In the genomic region with DNA sequence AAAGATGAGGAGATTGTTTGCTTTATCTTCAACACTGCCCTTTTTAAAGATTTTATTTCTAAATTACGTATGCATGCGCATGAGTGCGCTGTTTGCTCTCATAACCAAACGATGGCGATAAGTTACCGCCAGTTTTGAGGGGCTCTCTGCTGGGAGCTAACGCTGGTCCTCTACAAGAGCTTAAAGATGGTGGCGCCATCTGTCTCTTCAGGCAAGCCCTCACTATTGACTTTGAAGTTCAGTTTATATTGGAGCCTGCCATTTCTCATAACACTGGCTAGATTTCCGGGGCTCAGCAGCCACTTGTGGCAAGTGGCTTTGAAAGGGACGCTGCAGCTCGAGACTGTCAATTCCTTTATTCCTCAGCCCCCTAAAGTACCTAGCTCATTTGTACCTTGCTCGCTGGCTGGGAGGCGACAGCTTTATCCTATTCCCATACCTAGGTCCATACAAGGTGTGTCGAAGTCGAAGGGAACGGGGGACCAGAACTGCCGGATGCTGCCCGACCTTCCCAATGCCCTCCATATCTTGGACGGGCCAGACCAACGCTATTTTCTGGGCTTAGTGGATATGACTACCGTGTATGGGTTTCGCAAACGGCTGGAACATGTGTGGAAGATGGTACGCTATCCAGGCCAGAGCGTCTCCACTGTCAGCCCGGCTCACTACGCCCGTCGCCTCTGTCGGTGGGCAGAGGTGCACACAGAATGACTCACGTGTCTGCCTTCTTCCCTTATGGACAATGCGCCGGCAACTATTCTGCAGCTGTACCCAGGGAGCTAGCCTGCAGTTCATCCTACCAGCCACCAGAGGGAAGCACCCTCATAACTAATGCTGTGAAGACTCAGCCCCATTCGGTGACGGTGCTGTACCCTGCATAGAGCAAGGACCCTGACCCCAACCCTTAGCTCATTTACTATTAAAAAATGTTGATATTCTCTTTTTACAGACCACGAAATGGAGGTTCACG, we compare ENCODE assay signal across 9 mouse cellular contexts. TPM values are rescaled to one million over a fixed set of nuclear protein-coding genes. Genes with fewer than 3 reads are reported as not detected.
DNase-seq lines count a peak whose midpoint lies in the region; ATAC-seq and TF ChIP-seq lines count a peak whose summit lies in the region.
"Had no signal": no experiment of that assay in that cellular context is flagged by ENCODE, and none has a peak within 500 bp of the region (broad histone marks: within the 10 kb centered on the region; RNA-seq: fewer than 3 reads in every experiment).

No protein-coding gene starts in this region.

- WGBS in forebrain, embryonic 10.5 days, result 16% methylated on average over 37 of the region's 37 CpGs
- WGBS in heart, embryonic 14.5 days, result 11% methylated on average over 37 of the region's 37 CpGs
- WGBS in kidney, postnatal 0 days, result 16% methylated on average over 37 of the region's 37 CpGs
- WGBS in liver, embryonic 12.5 days (ENCODE audit: insufficient replicate concordance), result 10% methylated on average over 37 of the region's 37 CpGs
- 10% methylated on average over 37 of the region's 37 CpGs for WGBS in stomach, embryonic 15.5 days

- no peaks in the 10 kb centered on the region for H3K9me3 ChIP-seq in E14TG2a.4 (ENCODE audit: low read length)
- no peaks in the 10 kb centered on the region for H3K9me3 ChIP-seq in forebrain, embryonic 10.5 days
- no peaks in the 10 kb centered on the region for H3K9me3 ChIP-seq in heart, embryonic 14.5 days (ENCODE audit: control insufficient read depth, low read length)
- H3K9me3 ChIP-seq in kidney, postnatal 0 days (replicated peaks; ENCODE audit: low read length), result no peaks in the 10 kb centered on the region
- no peaks in the 10 kb centered on the region for H3K9me3 ChIP-seq in liver, embryonic 12.5 days (replicated peaks)
- no peaks in the 10 kb centered on the region for H3K9me3 ChIP-seq in stomach, embryonic 15.5 days

- 0 out of 2 replicates have a peak overlapping the region, but pooled peaks have one; percentile 1 for H3K9ac ChIP-seq in heart, embryonic 14.5 days (ENCODE audit: low read length)
- 0 out of 2 replicates have a peak overlapping the region, but pooled peaks have one; percentile 38 for H3K9ac ChIP-seq in kidney, postnatal 0 days (ENCODE audit: low read depth, low read length)
- H3K9ac ChIP-seq in liver, embryonic 12.5 days, result peak overlapping the region; percentile 50; the same call in 1 of the 2 replicates
- H3K9ac ChIP-seq in stomach, embryonic 15.5 days, result no peak overlapping the region

- H3K36me3 ChIP-seq in E14TG2a.4 (ENCODE audit: insufficient read depth, low read length), result no peaks in the 10 kb centered on the region
- H3K36me3 ChIP-seq in forebrain, embryonic 10.5 days (replicated peaks), result no peaks in the 10 kb centered on the region
- H3K36me3 ChIP-seq in heart, embryonic 14.5 days (ENCODE audit: control insufficient read depth, insufficient read depth, low read length), result no peaks in the 10 kb centered on the region
- H3K36me3 ChIP-seq in kidney, postnatal 0 days (ENCODE audit: insufficient read depth, low read length), result no peaks in the 10 kb centered on the region
- no peaks in the 10 kb centered on the region for H3K36me3 ChIP-seq in liver, embryonic 12.5 days
- no peaks in the 10 kb centered on the region for H3K36me3 ChIP-seq in stomach, embryonic 15.5 days

- peaks cover 36% of the 10 kb centered on the region for H3K27me3 ChIP-seq in E14TG2a.4 (ENCODE audit: insufficient read depth, low read length)
- H3K27me3 ChIP-seq in forebrain, embryonic 10.5 days (ENCODE audit: poor library complexity, severe bottlenecking), result peaks cover 74% of the 10 kb centered on the region
- peaks cover 27% of the 10 kb centered on the region for H3K27me3 ChIP-seq in heart, embryonic 14.5 days (ENCODE audit: control insufficient read depth, insufficient read depth, low read length)
- H3K27me3 ChIP-seq in kidney, postnatal 0 days (ENCODE audit: insufficient read depth, low read length), result no peaks in the 10 kb centered on the region
- H3K27me3 ChIP-seq in liver, embryonic 12.5 days (replicated peaks), result peaks cover 37% of the 10 kb centered on the region
- H3K27me3 ChIP-seq in stomach, embryonic 15.5 days (replicated peaks), result peaks cover 3% of the 10 kb centered on the region

- H3K4me3 ChIP-seq in E14TG2a.4 (replicated peaks; ENCODE audit: low read length), result peak overlapping the region; percentile 66
- peak overlapping the region; percentile 40 for H3K4me3 ChIP-seq in forebrain, embryonic 10.5 days
- peak overlapping the region; percentile 9 to 21; a peak in 3 of 4 replicates for H3K4me3 ChIP-seq in heart, embryonic 14.5 days (ENCODE audit: control insufficient read depth in 1 of 2, insufficient read depth in 1 of 2, low read depth in 1 of 2, low read length in 2 of 2)
- no peak overlapping the region for H3K4me3 ChIP-seq in kidney, postnatal 0 days (replicated peaks; ENCODE audit: low read depth, low read length)
- peak overlapping the region; percentile 42 for H3K4me3 ChIP-seq in liver, embryonic 12.5 days
- peak overlapping the region; percentile 26; the same call in 1 of the 2 replicates for H3K4me3 ChIP-seq in stomach, embryonic 15.5 days (replicated peaks)

- ATAC-seq in heart, embryonic 14.5 days (ENCODE audit: insufficient number of reproducible peaks, insufficient read depth, low FRiP score, low read depth), result peak; percentile 61
- ATAC-seq in kidney, postnatal 0 days (replicated peaks; ENCODE audit: low FRiP score, low read depth), result peak; percentile 46
- peak; percentile 71 for ATAC-seq in liver, embryonic 12.5 days
- ATAC-seq in stomach, embryonic 15.5 days (ENCODE audit: insufficient read depth, low FRiP score, low read depth), result peak; percentile 70

- H3K4me1 ChIP-seq in E14TG2a.4 (replicated peaks; ENCODE audit: low read depth, low read length), result peaks cover 58% of the 10 kb centered on the region
- H3K4me1 ChIP-seq in forebrain, embryonic 10.5 days, result peaks cover 50% of the 10 kb centered on the region
- peaks cover 8 to 17% of the 10 kb centered on the region in 2 experiments for H3K4me1 ChIP-seq in heart, embryonic 14.5 days (ENCODE audit: control insufficient read depth in 2 of 2, insufficient read depth in 2 of 2, low read length in 2 of 2)
- H3K4me1 ChIP-seq in kidney, postnatal 0 days (replicated peaks; ENCODE audit: insufficient read depth, low read length), result peaks cover 4% of the 10 kb centered on the region
- peaks cover 40% of the 10 kb centered on the region for H3K4me1 ChIP-seq in liver, embryonic 12.5 days
- peaks cover 24% of the 10 kb centered on the region; the same call in 1 of the 2 replicates for H3K4me1 ChIP-seq in stomach, embryonic 15.5 days

- peak; percentile 76 for DNase-seq in c-Kit-positive CD71-positive TER-119-negative erythroid progenitor cells, embryonic 14.5 days (ENCODE audit: low read depth)
- DNase-seq in forebrain, embryonic 10.5 days (ENCODE audit: extremely low spot score, low spot score), result peak; percentile 82
- peak; percentile 94 for DNase-seq in kidney, postnatal 0 days (ENCODE audit: low spot score)
- peak; percentile 90 for DNase-seq in naive thymus-derived CD4-positive, alpha-beta T cell, adult 2 months (ENCODE audit: low read depth)

- H3K27ac ChIP-seq in forebrain, embryonic 10.5 days, result peak overlapping the region; percentile 31; the same call in 1 of the 2 replicates
- no peak overlapping the region for H3K27ac ChIP-seq in heart, embryonic 14.5 days (replicated peaks in 1 of 2; ENCODE audit: control insufficient read depth in 1 of 2, insufficient read depth in 1 of 2, low read depth in 2 of 2, low read length in 2 of 2)
- no peak overlapping the region for H3K27ac ChIP-seq in kidney, postnatal 0 days
- H3K27ac ChIP-seq in liver, embryonic 12.5 days, result no peak overlapping the region
- H3K27ac ChIP-seq in stomach, embryonic 15.5 days, result no peak overlapping the region

- H3K4me2 ChIP-seq in heart, embryonic 14.5 days (ENCODE audit: low read length), result peak overlapping the region; percentile 59
- H3K4me2 ChIP-seq in kidney, postnatal 0 days (ENCODE audit: low read length), result peak overlapping the region; percentile 47
- peak overlapping the region; percentile 76 for H3K4me2 ChIP-seq in liver, embryonic 12.5 days
- peak overlapping the region; percentile 61 for H3K4me2 ChIP-seq in stomach, embryonic 15.5 days

- TF ChIP-seq CTCF in E14TG2a.4 (conservative IDR thresholded peaks at IDR 0.05; ENCODE audit: low read length), result peak; percentile 99
- peak; percentile 97 for TF ChIP-seq CTCF in kidney, postnatal 0 days (IDR thresholded peaks at IDR 0.05; ENCODE audit: low read depth)

RNA-seq across cellular contexts. Expression of a gene that starts 3.8 kb away (rescaled TPM):
- 15.7 and 17.6 TPM in 2 replicates for polyA plus RNA-seq in forebrain, embryonic 10.5 days (2016; fragmentation: Nextera tagmentation; extraction: Ambion mirVana)
- 33.4 and 35.7 TPM in 2 replicates for polyA plus RNA-seq in heart, embryonic 14.5 days (2014; fragmentation: Nextera tagmentation; extraction: Ambion mirVana)
- polyA plus RNA-seq in kidney, postnatal 0 days (2015; fragmentation: Nextera tagmentation; extraction: Ambion mirVana), result 15.8 and 18.1 TPM in 2 replicates
- polyA plus RNA-seq in liver, embryonic 12.5 days (2016; fragmentation: Nextera tagmentation; extraction: Ambion mirVana), result 17.5 and 18.9 TPM in 2 replicates
- polyA plus RNA-seq in stomach, embryonic 15.5 days (2015; fragmentation: Nextera tagmentation; extraction: Ambion mirVana), result 18.3 and 20.3 TPM in 2 replicates

RNA-seq across cellular contexts. Expression of a gene that starts 7.6 kb away (rescaled TPM):
- polyA plus RNA-seq in forebrain, embryonic 10.5 days (2016; fragmentation: Nextera tagmentation; extraction: Ambion mirVana), result 0.19 and 0.30 TPM in 2 replicates
- polyA plus RNA-seq in heart, embryonic 14.5 days (2014; fragmentation: Nextera tagmentation; extraction: Ambion mirVana), result 0.13 TPM in 1 of 2 replicates, not detected in the other
- polyA plus RNA-seq in kidney, postnatal 0 days (2015; fragmentation: Nextera tagmentation; extraction: Ambion mirVana), result 0.08 TPM in 1 of 2 replicates, not detected in the other
- not detected in 2 replicates for polyA plus RNA-seq in liver, embryonic 12.5 days (2016; fragmentation: Nextera tagmentation; extraction: Ambion mirVana)
- 0.09 and 0.12 TPM in 2 replicates for polyA plus RNA-seq in stomach, embryonic 15.5 days (2015; fragmentation: Nextera tagmentation; extraction: Ambion mirVana)
- polyA plus RNA-seq: gonadal fat pad, adult 2 months had no signal

RNA-seq across cellular contexts. Expression of a gene that starts 8.5 kb away (rescaled TPM):
- 1.8 TPM in 2 replicates for polyA plus RNA-seq in forebrain, embryonic 10.5 days (2016; fragmentation: Nextera tagmentation; extraction: Ambion mirVana)
- polyA plus RNA-seq in heart, embryonic 14.5 days (2014; fragmentation: Nextera tagmentation; extraction: Ambion mirVana), result 0.19 TPM in 1 of 2 replicates, not detected in the other
- 0.42 and 0.61 TPM in 2 replicates for polyA plus RNA-seq in kidney, postnatal 0 days (2015; fragmentation: Nextera tagmentation; extraction: Ambion mirVana)
- 0.13 TPM in 1 of 2 replicates, not detected in the other for polyA plus RNA-seq in liver, embryonic 12.5 days (2016; fragmentation: Nextera tagmentation; extraction: Ambion mirVana)
- 0.36 and 0.61 TPM in 2 replicates for polyA plus RNA-seq in stomach, embryonic 15.5 days (2015; fragmentation: Nextera tagmentation; extraction: Ambion mirVana)

RNA-seq across cellular contexts. Expression of a gene that starts 12.5 kb away (rescaled TPM):
- polyA plus RNA-seq in forebrain, embryonic 10.5 days (2016; fragmentation: Nextera tagmentation; extraction: Ambion mirVana), result 104 and 105 TPM in 2 replicates
- 72.9 and 85.0 TPM in 2 replicates for polyA plus RNA-seq in heart, embryonic 14.5 days (2014; fragmentation: Nextera tagmentation; extraction: Ambion mirVana)
- 105 and 110 TPM in 2 replicates for polyA plus RNA-seq in kidney, postnatal 0 days (2015; fragmentation: Nextera tagmentation; extraction: Ambion mirVana)
- 69.5 and 73.8 TPM in 2 replicates for polyA plus RNA-seq in liver, embryonic 12.5 days (2016; fragmentation: Nextera tagmentation; extraction: Ambion mirVana)
- 109 and 112 TPM in 2 replicates for polyA plus RNA-seq in stomach, embryonic 15.5 days (2015; fragmentation: Nextera tagmentation; extraction: Ambion mirVana)

RNA-seq across cellular contexts. Expression of a gene that starts 16.4 kb away (rescaled TPM):
- 13.3 and 13.8 TPM in 2 replicates for polyA plus RNA-seq in forebrain, embryonic 10.5 days (2016; fragmentation: Nextera tagmentation; extraction: Ambion mirVana)
- polyA plus RNA-seq in heart, embryonic 14.5 days (2014; fragmentation: Nextera tagmentation; extraction: Ambion mirVana), result 11.0 and 12.2 TPM in 2 replicates
- polyA plus RNA-seq in kidney, postnatal 0 days (2015; fragmentation: Nextera tagmentation; extraction: Ambion mirVana), result 13.7 and 15.3 TPM in 2 replicates
- 14.5 and 15.4 TPM in 2 replicates for polyA plus RNA-seq in liver, embryonic 12.5 days (2016; fragmentation: Nextera tagmentation; extraction: Ambion mirVana)
- polyA plus RNA-seq in stomach, embryonic 15.5 days (2015; fragmentation: Nextera tagmentation; extraction: Ambion mirVana), result 17.4 and 19.7 TPM in 2 replicates
